Mouse (Mus musculus): Measurements from ENCODE around the gene Cntn4.

Gene Cntn4

DNA sequence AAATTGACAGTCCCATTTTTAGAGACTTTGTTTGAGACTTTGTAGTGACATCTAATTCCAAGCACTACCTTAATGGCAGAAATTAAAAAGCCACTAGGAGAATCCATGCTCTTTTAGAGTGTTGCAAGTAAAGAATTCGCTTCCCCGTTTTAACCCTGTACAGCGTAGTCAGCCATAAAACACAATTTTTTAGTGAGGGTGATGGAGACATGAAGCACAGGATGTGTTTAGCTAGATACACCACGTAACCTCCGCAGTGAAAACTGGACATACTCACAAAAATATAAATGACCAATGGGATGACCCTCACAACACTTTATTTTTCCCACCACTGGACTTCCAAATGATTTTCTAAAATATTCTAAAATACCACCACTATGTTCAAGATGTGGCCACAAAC, 1069.8 kb downstream of the Cntn4 start:
- DNase-seq (ENCODE audit: extremely low read depth, insufficient read length, low spot score) = no peak

DNA sequence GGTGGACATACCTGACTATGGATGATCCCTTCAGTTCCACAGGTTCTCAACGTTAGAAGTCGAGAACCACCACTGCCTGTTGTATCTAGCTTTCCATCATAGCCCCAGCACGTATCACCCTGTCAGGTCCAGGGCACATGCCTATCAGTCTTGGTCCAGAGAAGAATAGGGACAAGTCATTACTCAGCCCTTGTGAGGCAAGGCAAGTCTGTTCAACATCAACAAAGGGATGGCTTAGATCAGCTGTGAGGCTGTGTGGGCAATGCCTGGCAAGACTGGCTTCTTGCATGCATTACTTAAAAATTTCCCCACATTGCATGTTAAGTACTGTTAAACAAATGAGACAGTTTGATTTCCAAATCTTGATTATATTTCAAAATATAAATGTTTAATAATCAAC, 1070.3 kb downstream of the Cntn4 start:
- no peak for DNase-seq (ENCODE audit: extremely low read depth, insufficient read length, low spot score)

Measured in 3134 (cell line).